Mouse (Mus musculus) CH12.LX (cell line): ENCODE data around the gene Trnt1. TPM values are rescaled to one million over a fixed set of nuclear protein-coding genes. Genes with fewer than 3 reads are reported as not detected.

Experiments
- DNase-seq: peaks from one replicate; pipeline ENCODE4 v3.0.0-alpha.2; 2013; ENCODE audit errors: extremely low read depth
- H3K27ac ChIP-seq: 2 replicates; pipeline ENCODE4 v1.5.1; 2012; ENCODE audit warnings: low read depth, mild to moderate bottlenecking, control low read depth, moderate library complexity; ENCODE audit not compliant: insufficient read depth
- H3K27me3 ChIP-seq: replicated peaks from 2 replicates; pipeline ENCODE3; 2012; ENCODE audit warnings: inconsistent platforms
- H3K36me3 ChIP-seq, 2 experiments: replicated peaks in 1 of 2; 2 replicates each; pipeline versions ENCODE3 to v1.6.1; 2012; ENCODE audit warnings: inconsistent platforms in 1 of 2, low read length in 1 of 2, mild to moderate bottlenecking in 1 of 2, mixed read lengths in 1 of 2, moderate library complexity in 1 of 2; ENCODE audit not compliant: control insufficient read depth in 1 of 2, insufficient read depth in 1 of 2
- H3K4me1 ChIP-seq, 2 experiments: 2 replicates each; pipeline ENCODE4 v1.6.1; 2012; ENCODE audit warnings: inconsistent platforms in 1 of 2, moderate library complexity in 1 of 2; ENCODE audit not compliant: insufficient read depth in 2 of 2, control insufficient read depth in 1 of 2
- H3K4me2 ChIP-seq: 2 replicates; pipeline ENCODE4 v1.6.1; 2012; ENCODE audit warnings: low read depth, mild to moderate bottlenecking, control low read depth; ENCODE audit not compliant: poor library complexity, insufficient read depth, severe bottlenecking
- H3K4me3 ChIP-seq, 3 experiments: fragments of 150-350 bp in 1 of 3; sonication (generic) in 1 of 3; replicated peaks in 1 of 3; 2 replicates each; pipeline versions ENCODE3 to v1.5.1; 2011 to 2012; ENCODE audit warnings: low read depth in 2 of 3, low read length in 2 of 3, mild to moderate bottlenecking in 2 of 3, moderate library complexity in 2 of 3, control low read depth in 1 of 3, improper control_type of control experiment in 1 of 3, inconsistent platforms in 1 of 3, mixed read lengths in 1 of 3; ENCODE audit not compliant: poor library complexity in 1 of 3
- H3K79me2 ChIP-seq: replicated peaks from 2 replicates; pipeline ENCODE4 v1.6.1; 2012; ENCODE audit warnings: mild to moderate bottlenecking, moderate library complexity; ENCODE audit not compliant: control insufficient read depth, poor library complexity, insufficient read depth, severe bottlenecking; ENCODE audit errors: extremely low read depth
- H3K9ac ChIP-seq: 2 replicates; pipeline ENCODE4 v1.6.1; 2012; ENCODE audit warnings: low read depth, mild to moderate bottlenecking, control low read depth, moderate library complexity; ENCODE audit not compliant: insufficient read depth
- H3K9me3 ChIP-seq: replicated peaks from 2 replicates; pipeline ENCODE3; 2012; ENCODE audit warnings: low read length, inconsistent platforms, mixed read lengths
- BHLHE40 ChIP-seq: IDR thresholded peaks from 2 replicates; pipeline ENCODE4 v1.6.1; 2011; ENCODE audit warnings: mild to moderate bottlenecking, low read depth, low read length, improper control_type of control experiment
- CHD1 ChIP-seq: IDR thresholded peaks from 2 replicates; pipeline ENCODE4 v1.6.1; 2012; ENCODE audit warnings: low read depth, low read length, improper control_type of control experiment, inconsistent platforms
- CHD2 ChIP-seq: IDR thresholded peaks from 2 replicates; pipeline ENCODE4 v1.6.1; 2011; ENCODE audit warnings: low read length, improper control_type of control experiment
- CTCF ChIP-seq, 2 experiments: IDR thresholded peaks in 1 of 2; conservative IDR thresholded peaks in 1 of 2; 2 replicates each; pipeline ENCODE4 v1.5.1; 2011 to 2012; ENCODE audit warnings: low read depth in 2 of 2, low read length in 2 of 2, improper control_type of control experiment in 1 of 2, inconsistent platforms in 1 of 2, mild to moderate bottlenecking in 1 of 2, moderate library complexity in 1 of 2
- E2F4 ChIP-seq: IDR thresholded peaks from 2 replicates; pipeline ENCODE4 v1.6.1; 2011; ENCODE audit warnings: low read depth, low read length, improper control_type of control experiment; ENCODE audit not compliant: insufficient replicate concordance
- ELF1 ChIP-seq: IDR thresholded peaks from 2 replicates; pipeline ENCODE4 v1.6.1; 2014; ENCODE audit warnings: low read depth, mild to moderate bottlenecking, inconsistent platforms, low read length, improper control_type of control experiment
- EP300 ChIP-seq: IDR thresholded peaks from 2 replicates; pipeline ENCODE4 v1.6.1; 2011; ENCODE audit warnings: low read length, improper control_type of control experiment
- GABPA ChIP-seq: IDR thresholded peaks from 2 replicates; pipeline ENCODE4 v1.6.1; 2012; ENCODE audit warnings: low read depth, low read length, improper control_type of control experiment, inconsistent platforms; ENCODE audit not compliant: insufficient replicate concordance
- HCFC1 ChIP-seq: IDR thresholded peaks from 2 replicates; pipeline ENCODE4 v1.6.1; 2012; ENCODE audit warnings: low read depth, mild to moderate bottlenecking, inconsistent platforms, low read length, improper control_type of control experiment
- IRF4 ChIP-seq: IDR thresholded peaks from 2 replicates; pipeline ENCODE4 v1.6.1; 2014; ENCODE audit warnings: low read depth, mild to moderate bottlenecking, inconsistent platforms, low read length, improper control_type of control experiment
- JUN ChIP-seq: IDR thresholded peaks from 2 replicates; pipeline ENCODE4 v1.6.1; 2011; ENCODE audit warnings: low read depth, mild to moderate bottlenecking, low read length, improper control_type of control experiment, moderate library complexity; ENCODE audit not compliant: insufficient read depth
- JUND ChIP-seq: conservative IDR thresholded peaks from 2 replicates; pipeline ENCODE4 v1.6.1; 2011; ENCODE audit warnings: low read depth, low read length, improper control_type of control experiment
- KAT2A ChIP-seq: IDR thresholded peaks from 2 replicates; pipeline ENCODE4 v1.6.1; 2012; ENCODE audit warnings: low read length, improper control_type of control experiment, inconsistent platforms; ENCODE audit not compliant: insufficient replicate concordance
- MAFK ChIP-seq: IDR thresholded peaks from 2 replicates; pipeline ENCODE4 v1.6.1; 2011; ENCODE audit warnings: low read length, improper control_type of control experiment; ENCODE audit not compliant: insufficient replicate concordance
- MAX ChIP-seq: IDR thresholded peaks from 2 replicates; pipeline ENCODE4 v1.6.1; 2011; ENCODE audit warnings: low read length, improper control_type of control experiment
- MAZ ChIP-seq: IDR thresholded peaks from 2 replicates; pipeline ENCODE4 v1.6.1; 2012; ENCODE audit warnings: low read depth, mild to moderate bottlenecking, inconsistent platforms, low read length, improper control_type of control experiment, moderate library complexity
- MEF2A ChIP-seq: IDR thresholded peaks from 2 replicates; pipeline ENCODE4 v1.6.1; 2014; ENCODE audit warnings: low read depth, mild to moderate bottlenecking, inconsistent platforms, low read length, improper control_type of control experiment, borderline replicate concordance
- MXI1 ChIP-seq: IDR thresholded peaks from 2 replicates; pipeline ENCODE4 v1.6.1; 2011; ENCODE audit warnings: mild to moderate bottlenecking, low read depth, low read length, improper control_type of control experiment
- MYC ChIP-seq: IDR thresholded peaks from 2 replicates; pipeline ENCODE4 v1.6.1; 2011; ENCODE audit warnings: low read depth, mild to moderate bottlenecking, improper control_type of control experiment, low read length
- NELFE ChIP-seq: IDR thresholded peaks from 2 replicates; pipeline ENCODE4 v1.6.1; 2011; ENCODE audit warnings: low read depth, low read length, improper control_type of control experiment
- NRF1 ChIP-seq: IDR thresholded peaks from 2 replicates; pipeline ENCODE4 v1.6.1; 2014; ENCODE audit warnings: low read depth, mild to moderate bottlenecking, inconsistent platforms, low read length, improper control_type of control experiment, moderate library complexity
- PAX5 ChIP-seq: IDR thresholded peaks from 2 replicates; pipeline ENCODE4 v1.6.1; 2012; ENCODE audit warnings: low read length, inconsistent platforms, mixed read lengths
- POLR2A ChIP-seq: IDR thresholded peaks from 2 replicates; pipeline ENCODE4 v1.6.1; 2011; ENCODE audit warnings: low read depth, mild to moderate bottlenecking, improper control_type of control experiment, low read length
- POLR2AphosphoS2 ChIP-seq: IDR thresholded peaks from 2 replicates; pipeline ENCODE4 v1.6.1; 2011; ENCODE audit warnings: low read depth, low read length, improper control_type of control experiment
- RAD21 ChIP-seq: IDR thresholded peaks from 2 replicates; pipeline ENCODE4 v1.6.1; 2011; ENCODE audit warnings: low read depth, mild to moderate bottlenecking, low read length, improper control_type of control experiment, moderate library complexity
- RCOR1 ChIP-seq: conservative IDR thresholded peaks from 2 replicates; pipeline ENCODE4 v1.6.1; 2012; ENCODE audit warnings: low read depth, mild to moderate bottlenecking, inconsistent platforms, low read length, improper control_type of control experiment
- SIN3A ChIP-seq: IDR thresholded peaks from 2 replicates; pipeline ENCODE4 v1.6.1; 2012; ENCODE audit warnings: low read length, improper control_type of control experiment, inconsistent platforms
- SMC3 ChIP-seq: IDR thresholded peaks from 2 replicates; pipeline ENCODE4 v1.6.1; 2011; ENCODE audit warnings: low read depth, low read length, improper control_type of control experiment
- TBP ChIP-seq: conservative IDR thresholded peaks from 2 replicates; pipeline ENCODE4 v1.6.1; 2011; ENCODE audit warnings: low read depth, low read length, improper control_type of control experiment
- TCF12 ChIP-seq: IDR thresholded peaks from 2 replicates; pipeline ENCODE4 v1.6.1; 2014; ENCODE audit warnings: low read depth, mild to moderate bottlenecking, inconsistent platforms, low read length, improper control_type of control experiment
- UBTF ChIP-seq: IDR thresholded peaks from 2 replicates; pipeline ENCODE4 v1.6.1; 2012; ENCODE audit warnings: low read depth, mild to moderate bottlenecking, inconsistent platforms, low read length, improper control_type of control experiment, moderate library complexity
- USF1 ChIP-seq: IDR thresholded peaks from 2 replicates; pipeline ENCODE4 v1.6.1; 2014; ENCODE audit warnings: low read depth, mild to moderate bottlenecking, inconsistent platforms, low read length, improper control_type of control experiment
- USF2 ChIP-seq: conservative IDR thresholded peaks from 2 replicates; pipeline ENCODE4 v1.6.1; 2011; ENCODE audit warnings: low read depth, low read length, improper control_type of control experiment
- ZC3H11A ChIP-seq: IDR thresholded peaks from 2 replicates; pipeline ENCODE4 v1.6.1; 2012; ENCODE audit warnings: low read depth, mild to moderate bottlenecking, inconsistent platforms, low read length, improper control_type of control experiment
- ZKSCAN1 ChIP-seq: IDR thresholded peaks from 2 replicates; pipeline ENCODE4 v1.6.1; 2012; ENCODE audit warnings: low read depth, inconsistent platforms, low read length, improper control_type of control experiment, borderline replicate concordance
- ZMIZ1 ChIP-seq: IDR thresholded peaks from 2 replicates; pipeline ENCODE4 v1.6.1; 2012; ENCODE audit warnings: low read depth, mild to moderate bottlenecking, inconsistent platforms, low read length, improper control_type of control experiment
- ZNF384 ChIP-seq: IDR thresholded peaks from 2 replicates; pipeline ENCODE4 v1.6.1; 2012; ENCODE audit warnings: low read depth, low read length, improper control_type of control experiment, inconsistent platforms
- dilution Hi-C: fragments of 300-500 bp; cut with MboI; formaldehyde crosslinking; loops from 2 replicates; pipeline ENCODE4 v1.14.3; 2020; ENCODE audit warnings: low sequenced_read_pairs; ENCODE audit not compliant: extremely low pct_unique_long_range_greater_than_20kb, extremely low pct_ligation_motif_present
- in situ Hi-C: fragments of 300-500 bp; cut with MboI; formaldehyde crosslinking; loops from 3 replicates; pipeline ENCODE4 v1.14.3; 2019; ENCODE audit warnings: low sequenced_read_pairs, low pct_ligation_motif_present, low pct_unique_long_range_greater_than_20kb, mixed read lengths
- polyA plus RNA-seq: library from polyadenylated mRNA; unstranded; fragments of >175 nt; gene quantifications from 2 replicates; pipeline ENCODE4 v1.2.1, GENCODE M21; 2012; ENCODE audit warnings: low read depth; ENCODE audit not compliant: insufficient read length
- total RNA-seq, 2 experiments: library from RNA; depleted of rRNA; stranded (reverse); fragments of 300-350 nt in 1 of 2; fragments of >200 nt in 1 of 2; gene quantifications; 2 replicates each; pipeline ENCODE4 v1.2.3; 2012 to 2014

The Trnt1 gene
- total and polyA plus RNA-seq, 3 experiments: 106 to 239 (median 159) TPM

GRCm38 (mm10) chr6:106748887-106749388, 20.0 kb upstream of the Trnt1 start, which contains the start of gene Il5ra (continued):
- TF ChIP-seq JUN (no peak), MEF2A (peak; percentile 61; the same call in 1 of the 2 replicates)

- no peaks in the 10 kb centered on the region for H3K9me3 ChIP-seq
- peak overlapping the region; percentile 65 for H3K9ac ChIP-seq
- DNase-seq: peak; percentile 84
- H3K27ac ChIP-seq: peak overlapping the region; percentile 86
- no peaks in the 10 kb centered on the region for H3K27me3 ChIP-seq
- peak overlapping the region; percentile 26 to 34 (median 31) for H3K4me3 ChIP-seq
- H3K4me2 ChIP-seq: peak overlapping the region; percentile 86
- in situ Hi-C loops: no loop called here
- peaks cover 2 to 19% of the 10 kb centered on the region in 2 experiments; a peak in 2 of 4 replicates for H3K4me1 ChIP-seq
- dilution Hi-C loops: no loop called here
- no peaks in the 10 kb centered on the region for H3K36me3 ChIP-seq
- H3K79me2 ChIP-seq: peaks cover 13% of the 10 kb centered on the region
- no peak for TF ChIP-seq ZKSCAN1
- TF ChIP-seq EP300: peak; percentile 97
- no peak for TF ChIP-seq CTCF (conservative IDR thresholded peaks at IDR 0.05 in 1 of 2, IDR thresholded peaks at IDR 0.05 in 1 of 2; ENCODE audit: low read depth in 2 of 2, low read length in 2 of 2)
- TF ChIP-seq NRF1: no peak
- TF ChIP-seq CHD2: peak; percentile 62
- TF ChIP-seq TCF12: peak; percentile 87
- peak; percentile 16; the same call in 1 of the 2 replicates for TF ChIP-seq ZMIZ1
- TF ChIP-seq MAZ: peak; percentile 18; the same call in 1 of the 2 replicates
- no peak for TF ChIP-seq USF2
- TF ChIP-seq HCFC1: peak; percentile 21; the same call in 1 of the 2 replicates
- no peak for TF ChIP-seq KAT2A
- TF ChIP-seq NELFE: 0 out of 2 replicates have a peak, but pooled peaks have one; percentile 8
- no peak for TF ChIP-seq SMC3
- peak; percentile 93 for TF ChIP-seq ZNF384
- TF ChIP-seq E2F4: no peak
- no peak for TF ChIP-seq MAX
- TF ChIP-seq ELF1: no peak
- TF ChIP-seq MAFK: 0 out of 2 replicates have a peak, but pooled peaks have one; percentile 40
- TF ChIP-seq USF1: no peak
- TF ChIP-seq TBP: peak; percentile 70; the same call in 1 of the 2 replicates
- TF ChIP-seq JUN: no peak; the same call in 1 of the 2 replicates
- TF ChIP-seq ZC3H11A: no peak
- peak; percentile 64 for TF ChIP-seq BHLHE40
- no peak for TF ChIP-seq POLR2AphosphoS2
- TF ChIP-seq MYC: peak; percentile 88
- TF ChIP-seq RCOR1: no peak; the same call in 1 of the 2 replicates
- no peak for TF ChIP-seq GABPA
- peak; percentile 38; the same call in 1 of the 2 replicates for TF ChIP-seq POLR2A
- peak; percentile 79; the same call in 1 of the 2 replicates for TF ChIP-seq SIN3A
- TF ChIP-seq IRF4: peak; percentile 97
- TF ChIP-seq PAX5: no peak
- 0 out of 2 replicates have a peak, but pooled peaks have one; percentile 62 for TF ChIP-seq JUND
- no peak for TF ChIP-seq UBTF
- no peak for TF ChIP-seq CHD1
- peak; percentile 77; the same call in 1 of the 2 replicates for TF ChIP-seq MEF2A
- 0 out of 2 replicates have a peak, but pooled peaks have one; percentile 57 for TF ChIP-seq MXI1
- no peak; the same call in 1 of the 2 replicates for TF ChIP-seq RAD21
Observed at GRCm38 (mm10) chr6:106750291-106750690, 18.6 kb upstream of the Trnt1 start.
